Mouse (Mus musculus): ENCODE measurements around the gene Gpr182.

DNA sequence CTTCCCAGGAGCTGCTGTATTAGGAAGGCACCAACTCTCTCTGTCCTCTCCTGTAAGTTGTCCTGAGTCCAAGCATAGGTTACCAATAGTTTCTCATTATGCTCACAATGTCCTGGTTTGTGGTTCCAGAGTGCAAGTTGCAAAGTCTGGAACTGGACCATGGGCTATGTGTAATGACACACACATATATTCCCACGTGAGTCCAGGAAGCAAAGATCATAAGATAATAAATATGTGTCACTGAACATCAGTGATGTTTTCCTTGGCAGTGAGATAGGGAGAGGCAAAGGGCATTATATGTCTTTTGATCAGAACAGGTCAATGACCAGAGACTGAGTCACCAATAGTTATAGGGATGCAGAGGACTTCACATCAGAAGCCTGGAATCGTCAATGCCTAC, 24.5 kb upstream of the Gpr182 start, which contains the start of gene Rdh9:
- TF ChIP-seq USF1 (IDR thresholded peaks at IDR 0.05; ENCODE audit: low read depth, low read length) = no peak
- no peak for TF ChIP-seq SIN3A (IDR thresholded peaks at IDR 0.05; ENCODE audit: low read length)
